Mouse (Mus musculus) ES-Bruce4 (cell line): ENCODE measurements around the gene Thra.

Experiments used
- CTCF ChIP-seq: IDR thresholded peaks from one replicate; pipeline ENCODE4 v1.8.1; 2011; ENCODE audit warnings: low read depth, low read length
- POLR2A ChIP-seq: IDR thresholded peaks from one replicate; pipeline ENCODE4 v1.8.1; 2011; ENCODE audit warnings: low read length; ENCODE audit not compliant: insufficient read depth

DNA sequence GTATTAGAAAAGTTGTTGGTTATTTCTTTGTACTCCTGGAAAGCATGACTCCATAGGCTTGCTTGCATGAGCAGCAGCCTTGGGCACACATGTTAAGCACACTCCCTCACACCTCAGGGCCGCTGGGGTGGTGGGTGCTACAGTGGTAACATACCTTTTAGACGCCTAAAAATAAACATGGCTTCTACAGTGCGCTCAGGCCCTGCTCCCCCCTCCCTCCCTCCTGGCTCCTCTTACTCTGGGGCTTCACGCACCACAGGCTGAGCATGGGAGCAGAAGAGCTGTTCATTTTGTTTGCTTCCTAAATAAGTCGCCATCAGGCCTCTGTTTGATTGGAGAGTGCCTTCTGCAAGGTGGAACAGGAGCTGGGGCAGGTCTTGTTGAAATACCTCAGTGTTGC lies 56.9 kb downstream of the Thra start:
- no peak for TF ChIP-seq POLR2A
- no peak for TF ChIP-seq CTCF
